Mouse (Mus musculus) thymus, postnatal 4 days (tissue): ENCODE results near the gene Ercc2.
A peak's percentile ranks its signal among the peaks of the same experiment; 100 is the strongest.

Experiments
- DNase-seq: peaks from one replicate; pipeline ENCODE4 v3.0.0; 2021

The Ercc2 gene

GRCm38 (mm10) chr7:19359892-19360641 lies 21.7 kb upstream of the Ercc2 start:
- DNase-seq = peak; percentile 78

DNA sequence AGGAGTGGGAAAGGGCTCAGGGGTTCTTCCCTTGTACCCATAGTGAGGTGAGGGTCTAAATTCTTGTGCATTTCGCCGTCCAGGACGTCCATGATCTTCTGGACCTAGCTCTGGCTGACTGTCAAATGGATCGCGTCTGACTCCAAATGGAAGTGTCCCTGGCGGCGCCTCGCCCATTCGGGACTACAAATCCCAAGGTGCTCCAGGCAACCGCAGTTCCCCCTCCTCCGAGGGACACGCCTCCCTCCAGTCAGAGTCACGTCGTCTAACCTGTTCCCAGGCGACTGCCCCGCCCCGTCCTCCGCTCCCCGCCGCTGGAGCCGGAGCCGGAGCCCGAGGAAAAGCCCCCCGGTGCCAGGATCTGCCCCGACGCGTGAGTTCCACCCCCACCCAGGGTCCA lies 20.9 kb upstream of the Ercc2 start:
- DNase-seq = peak; percentile 73

- DNase-seq = peak; percentile 94
These were observed 20.1 kb upstream of the Ercc2 start for GRCm38 (mm10) chr7:19361720-19362119.

GRCm38 (mm10) chr7:19362276-19362675 lies 19.5 kb upstream of the Ercc2 start:
- DNase-seq = no peak

- DNase-seq = peak; percentile 86
These were observed 17.9 kb upstream of the Ercc2 start for GRCm38 (mm10) chr7:19363881-19364280.

GRCm38 (mm10) chr7:19365376-19365775 lies 16.4 kb upstream of the Ercc2 start:
- DNase-seq = no peak

DNA sequence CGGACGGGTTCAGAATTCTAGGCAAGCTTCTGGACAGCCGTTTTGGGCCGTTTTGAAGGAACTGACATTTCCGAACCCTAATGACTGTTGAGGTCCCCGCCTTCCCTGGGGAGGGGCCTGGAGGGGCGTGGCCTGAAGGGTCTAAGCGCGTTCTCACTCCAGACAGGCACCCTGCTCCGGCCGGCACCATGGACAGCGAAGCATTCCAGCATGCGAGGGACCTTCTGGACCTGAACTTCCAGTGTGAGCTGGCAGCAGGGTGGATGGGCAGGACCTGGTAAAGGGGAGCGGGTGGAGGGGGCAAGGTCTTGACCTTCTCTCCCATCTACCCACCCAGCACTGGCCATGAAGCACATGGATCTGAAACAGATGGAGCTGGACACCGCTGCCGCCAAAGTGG lies 13.4 kb upstream of the Ercc2 start:
- no peak for DNase-seq

- DNase-seq = peak; percentile 90
These were observed 11.9 kb upstream of the Ercc2 start for GRCm38 (mm10) chr7:19369823-19370425.

DNA sequence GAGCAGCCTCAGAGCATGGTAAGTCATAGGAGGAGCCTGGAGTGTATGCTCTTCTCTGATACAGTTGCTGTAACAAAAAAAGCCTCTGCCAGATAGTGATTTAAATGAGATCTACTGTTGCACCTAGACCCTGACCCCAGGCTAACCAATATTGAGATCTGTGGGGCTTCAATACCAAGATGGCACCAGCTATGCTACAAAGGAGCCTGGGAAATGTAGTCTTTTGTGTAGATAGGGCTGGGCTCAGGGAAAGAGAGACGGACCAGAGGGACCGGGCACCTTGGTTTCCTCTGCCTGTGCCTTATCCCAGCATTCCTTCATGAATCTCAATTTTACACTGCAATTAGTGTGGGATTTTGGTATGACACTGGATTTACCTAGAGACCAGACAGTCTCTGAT lies 8.4 kb upstream of the Ercc2 start:
- DNase-seq = no peak

GRCm38 (mm10) chr7:19375368-19375767 lies 6.4 kb upstream of the Ercc2 start:
- DNase-seq = peak; percentile 12

DNA sequence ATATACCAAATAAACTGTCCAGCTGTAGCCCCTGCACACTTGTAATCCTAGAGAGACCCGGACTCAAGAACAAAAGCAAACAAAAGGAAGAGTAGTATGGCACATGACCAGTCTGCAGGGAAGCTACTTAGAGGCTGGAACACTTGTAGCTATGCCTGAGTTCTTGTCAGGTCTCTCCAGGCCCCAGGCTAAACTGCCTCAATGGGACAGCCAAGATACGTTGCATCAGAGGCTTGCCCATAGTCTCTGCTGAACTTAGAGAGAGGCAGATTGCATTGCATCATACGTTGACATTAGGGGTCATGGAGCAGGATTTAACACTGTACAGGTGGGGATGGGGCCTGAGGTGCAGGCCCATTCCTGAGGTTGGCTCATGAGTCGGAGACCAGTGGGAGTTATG lies 5.8 kb upstream of the Ercc2 start:
- DNase-seq = no peak

- DNase-seq = no peak
These were observed 3.8 kb upstream of the Ercc2 start for GRCm38 (mm10) chr7:19378049-19378448.

DNA sequence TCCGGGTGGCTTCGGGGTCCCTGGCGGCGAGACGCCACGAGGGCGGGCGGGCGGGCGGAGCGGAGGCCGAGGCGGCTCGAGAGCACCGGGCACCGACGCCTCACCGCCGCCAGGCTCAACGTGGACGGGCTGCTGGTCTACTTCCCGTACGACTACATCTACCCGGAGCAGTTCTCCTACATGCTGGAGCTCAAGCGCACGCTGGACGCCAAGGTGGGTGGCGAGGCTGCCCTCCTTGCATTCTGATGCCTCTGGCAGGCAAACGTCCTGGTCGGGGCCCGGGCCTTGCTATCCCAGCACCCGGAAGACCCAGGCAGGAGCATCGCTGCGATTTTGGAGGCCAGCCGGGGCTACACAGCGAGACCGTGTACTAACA lies 344 bp downstream of the Ercc2 start:
- peak; percentile 60 for DNase-seq

DNA sequence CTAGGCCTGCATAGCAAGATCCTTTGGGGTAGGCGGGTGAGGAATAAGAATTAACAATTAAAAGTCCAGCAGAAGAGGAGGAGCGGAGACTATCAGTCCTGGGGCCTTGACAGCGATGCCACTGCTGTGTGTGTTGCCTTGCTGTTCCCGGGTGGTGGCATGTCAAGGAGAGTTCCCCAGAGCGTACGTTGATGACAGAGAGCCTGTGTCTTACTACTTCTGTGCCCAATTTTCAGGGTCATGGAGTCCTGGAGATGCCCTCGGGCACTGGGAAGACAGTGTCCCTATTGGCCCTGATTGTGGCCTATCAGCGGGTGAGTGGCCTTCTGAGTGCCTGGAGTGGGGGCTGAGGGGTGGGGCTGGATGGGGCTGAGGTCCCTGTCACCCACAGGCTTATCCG lies 1.9 kb downstream of the Ercc2 start:
- DNase-seq = no peak

GRCm38 (mm10) chr7:19388699-19389413 lies 7.0 kb downstream of the Ercc2 start:
- DNase-seq = no peak

- DNase-seq = no peak
These were observed 12.7 kb downstream of the Ercc2 start for GRCm38 (mm10) chr7:19394484-19394883.

DNA sequence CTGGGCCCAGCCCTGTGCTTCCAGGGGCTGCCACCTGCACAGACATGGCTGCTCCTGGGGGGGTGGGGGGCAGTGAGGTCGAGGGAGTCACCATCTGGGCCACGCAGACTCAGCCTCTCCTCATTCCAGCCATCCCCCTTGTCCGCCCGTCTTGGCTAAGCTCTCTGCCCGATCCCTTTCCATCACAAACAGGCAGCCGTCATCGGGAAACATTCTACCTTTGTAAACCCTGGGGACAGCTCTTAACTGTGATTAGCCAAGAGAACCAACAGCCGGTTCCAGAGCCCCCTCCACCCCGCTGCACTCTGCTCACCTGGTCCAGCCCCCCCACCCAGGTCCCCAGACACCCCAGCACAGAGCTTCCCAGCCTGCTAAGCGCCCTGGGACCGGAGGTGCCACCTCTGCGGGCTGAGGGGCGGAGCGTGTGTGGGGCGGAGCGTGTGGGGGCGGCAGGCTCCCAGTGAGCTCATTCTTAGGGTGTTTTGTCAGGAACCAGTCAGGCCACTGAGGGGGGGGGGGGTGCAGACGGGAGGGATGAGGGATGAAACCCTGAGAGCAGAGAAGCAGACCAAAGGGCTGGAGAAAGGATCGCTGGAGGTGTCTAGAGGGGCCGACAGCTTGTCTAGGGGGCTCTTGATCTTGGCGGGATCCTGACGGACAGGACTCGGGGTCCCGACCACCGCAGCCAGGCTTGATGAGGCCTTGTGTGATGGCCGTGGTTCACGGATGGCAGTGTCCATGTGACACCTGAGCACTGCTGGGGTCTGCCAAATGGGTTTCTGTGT lies 17.9 kb downstream of the Ercc2 start:
- DNase-seq = peak; percentile 84

DNA sequence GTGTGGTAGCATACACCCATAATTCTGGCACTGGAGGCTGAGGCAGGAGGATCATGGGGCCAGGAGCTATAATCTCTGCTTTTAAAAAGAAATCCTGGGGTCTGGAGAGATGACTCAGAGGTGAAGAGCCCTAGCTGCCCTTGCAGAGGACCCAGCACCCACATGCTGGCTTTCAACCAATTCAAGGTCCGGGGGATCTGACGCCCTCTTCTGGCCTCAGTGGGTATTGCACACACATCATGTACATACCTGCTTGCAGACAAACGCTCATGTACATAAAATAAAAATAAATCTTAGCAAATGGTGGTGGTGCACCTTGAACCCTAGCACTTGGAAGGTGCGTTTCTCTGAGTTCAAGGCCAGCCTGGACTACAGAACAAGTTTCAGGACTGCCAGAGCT lies 19.1 kb downstream of the Ercc2 start:
- no peak for DNase-seq

DNA sequence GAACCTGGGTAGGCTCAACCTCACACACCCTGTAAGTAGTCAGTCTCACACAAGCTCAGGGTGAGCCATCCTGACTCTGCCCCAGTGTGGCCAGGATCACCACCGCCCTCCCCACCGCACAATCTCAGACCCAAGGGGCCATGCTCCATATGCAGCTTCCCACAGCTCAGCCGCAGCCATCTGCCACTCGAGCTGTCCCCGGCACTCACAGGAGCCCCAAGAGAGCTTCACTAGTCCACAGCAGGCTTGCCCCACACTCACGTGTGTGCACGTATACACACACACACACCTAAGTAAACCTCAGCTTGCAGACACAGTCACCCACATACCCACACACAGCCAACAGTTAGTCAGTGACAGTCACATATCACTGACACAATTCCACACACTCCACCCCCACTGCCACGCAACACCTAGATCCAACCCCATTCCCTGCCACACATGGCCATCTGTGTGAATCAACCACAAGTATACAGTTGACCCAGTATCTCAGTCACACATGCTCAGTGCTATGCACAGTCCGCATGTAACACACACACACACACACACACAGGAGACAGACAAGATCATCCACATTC lies 20.8 kb downstream of the Ercc2 start:
- no peak for DNase-seq

GRCm38 (mm10) chr7:19403731-19404296 lies 22.0 kb downstream of the Ercc2 start, which contains the start of gene Klc3:
Gene Klc3, minus strand, starts transcription at chr7:19404104.
- peak; percentile 96 for DNase-seq

- DNase-seq = no peak
These were observed 22.7 kb downstream of the Ercc2 start, which contains the start of gene Ckm for GRCm38 (mm10) chr7:19404476-19404875. Gene Ckm, plus strand, starts transcription at chr7:19404776.

DNA sequence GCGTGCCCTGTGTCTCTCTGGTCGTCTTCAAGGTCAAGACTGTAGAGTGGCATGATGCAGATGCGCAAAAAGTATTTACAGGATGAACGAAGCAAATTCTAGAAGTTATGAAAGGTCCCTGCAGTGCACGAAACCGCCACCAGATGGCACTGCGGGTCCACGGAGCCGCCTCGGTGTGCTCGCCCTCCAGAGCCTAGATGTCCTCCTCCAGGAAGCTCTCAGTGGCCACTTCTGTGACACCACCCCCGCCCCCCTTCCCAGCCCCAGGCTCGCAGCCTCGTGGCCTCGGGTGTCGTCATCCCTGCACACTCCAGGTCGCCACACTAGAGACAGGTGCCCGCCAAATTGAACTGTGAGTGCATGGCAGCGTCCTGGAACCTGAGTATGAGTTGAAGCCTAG lies 23.6 kb downstream of the Ercc2 start:
- peak; percentile 93 for DNase-seq
